Mouse (Mus musculus) liver, embryonic 11.5 days (tissue): Measurements from ENCODE around the gene Tex28. TPM values are rescaled to one million over a fixed set of nuclear protein-coding genes. Genes with fewer than 3 reads are reported as not detected.

ENCODE experiments used
- ATAC-seq: fragments of 200-750 bp; cut with Nextera tagmentation; replicated peaks from 2 replicates; pipeline ENCODE4 v1.8.0; 2017; ENCODE audit warnings: moderate number of reproducible peaks, mild to moderate bottlenecking, moderate TSS enrichment, moderate library complexity; ENCODE audit not compliant: low FRiP score
- DNase-seq: peaks from one replicate; pipeline ENCODE4 v3.0.0-alpha.2; 2017; ENCODE audit warnings: low spot score
- H3K27ac ChIP-seq: fragments of 300-500 bp; sonication (generic); 2 replicates; pipeline ENCODE4 v1.5.1; 2014; ENCODE audit warnings: mild to moderate bottlenecking, low read depth, low read length, control low read depth
- H3K27me3 ChIP-seq: fragments of 300-500 bp; sonication (generic); replicated peaks from 2 replicates; pipeline ENCODE4 v1.6.1; 2014; ENCODE audit warnings: low read length, mixed read lengths; ENCODE audit not compliant: control insufficient read depth, insufficient read depth
- H3K36me3 ChIP-seq: fragments of 300-500 bp; sonication (generic); 2 replicates; pipeline ENCODE4 v1.6.1; 2014; ENCODE audit warnings: mild to moderate bottlenecking, low read length, moderate library complexity, mixed read lengths; ENCODE audit not compliant: control insufficient read depth, insufficient read depth
- H3K4me1 ChIP-seq: fragments of 300-500 bp; sonication (generic); replicated peaks from 2 replicates; pipeline ENCODE4 v1.6.1; 2014; ENCODE audit warnings: low read length, mixed read lengths; ENCODE audit not compliant: control insufficient read depth, insufficient read depth
- H3K4me2 ChIP-seq: fragments of 300-500 bp; sonication (generic); 2 replicates; pipeline ENCODE4 v1.6.1; 2014; ENCODE audit warnings: mild to moderate bottlenecking, control low read depth, moderate library complexity
- H3K4me3 ChIP-seq: fragments of 300-500 bp; sonication (generic); 2 replicates; pipeline ENCODE4 v1.5.1; 2014; ENCODE audit warnings: low read depth, low read length, control low read depth
- H3K9ac ChIP-seq: fragments of 300-500 bp; sonication (generic); 2 replicates; pipeline ENCODE4 v1.6.1; 2014; ENCODE audit warnings: low read depth, low read length, control low read depth
- H3K9me3 ChIP-seq: fragments of 300-500 bp; sonication (generic); 2 replicates; pipeline ENCODE4 v1.6.1; 2016; ENCODE audit warnings: low read length, inconsistent platforms, mixed read lengths; ENCODE audit not compliant: control insufficient read depth
- WGBS: fragments of 180-500 bp; shearing (Covaris S2); extraction: QIAGEN DNeasy Blood & Tissue Kit; methylation state at CpG from one replicate; pipeline ENCODE4 v1.1.7; 2014; 5-methylcytosine and 5-hydroxymethylcytosine counted together
- polyA plus RNA-seq: library from polyadenylated mRNA; unstranded; fragments of >200 nt; fragmentation: Nextera tagmentation; extraction: Ambion mirVana; gene quantifications from 2 replicates; pipeline ENCODE4 v1.2.1, GENCODE M21; 2014

Tex28 gene
- polyA plus RNA-seq, 1 experiment from 2014 or later, result not detected

DNA sequence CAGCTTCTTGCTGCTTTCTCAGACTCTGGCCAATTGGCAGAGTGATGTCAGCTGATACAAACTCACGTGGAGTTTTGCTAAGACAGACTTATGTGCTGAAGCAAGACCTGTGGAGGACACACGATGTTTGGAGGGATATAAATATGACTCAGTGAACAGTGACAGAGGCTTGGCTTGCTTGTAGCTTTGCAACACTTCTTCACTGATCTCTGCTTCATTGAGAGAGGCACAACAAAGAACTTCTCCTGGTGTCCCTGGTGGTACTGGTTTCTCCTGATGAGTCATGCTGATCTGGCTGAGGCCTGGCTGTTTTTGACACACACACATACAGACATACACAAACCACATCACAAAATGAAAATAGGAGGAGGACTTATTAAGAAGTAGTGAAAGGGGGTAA lies 61.7 kb downstream of the Tex28 start:
- Histone ChIP-seq H3K9ac (no peak overlapping the region), H3K4me1 (no peaks in the 10 kb centered on the region), H3K9me3 (no peaks in the 10 kb centered on the region), H3K27me3 (peaks cover 2% of the 10 kb centered on the region; the same call in 1 of the 2 replicates), H3K27ac (no peak overlapping the region), H3K4me3 (no peak overlapping the region), H3K36me3 (no peaks in the 10 kb centered on the region), H3K4me2 (no peak overlapping the region)
- DNase-seq (no peak), ATAC-seq (no peak)
- WGBS, result 40% methylated on average over 2 of the region's 2 CpGs

DNA sequence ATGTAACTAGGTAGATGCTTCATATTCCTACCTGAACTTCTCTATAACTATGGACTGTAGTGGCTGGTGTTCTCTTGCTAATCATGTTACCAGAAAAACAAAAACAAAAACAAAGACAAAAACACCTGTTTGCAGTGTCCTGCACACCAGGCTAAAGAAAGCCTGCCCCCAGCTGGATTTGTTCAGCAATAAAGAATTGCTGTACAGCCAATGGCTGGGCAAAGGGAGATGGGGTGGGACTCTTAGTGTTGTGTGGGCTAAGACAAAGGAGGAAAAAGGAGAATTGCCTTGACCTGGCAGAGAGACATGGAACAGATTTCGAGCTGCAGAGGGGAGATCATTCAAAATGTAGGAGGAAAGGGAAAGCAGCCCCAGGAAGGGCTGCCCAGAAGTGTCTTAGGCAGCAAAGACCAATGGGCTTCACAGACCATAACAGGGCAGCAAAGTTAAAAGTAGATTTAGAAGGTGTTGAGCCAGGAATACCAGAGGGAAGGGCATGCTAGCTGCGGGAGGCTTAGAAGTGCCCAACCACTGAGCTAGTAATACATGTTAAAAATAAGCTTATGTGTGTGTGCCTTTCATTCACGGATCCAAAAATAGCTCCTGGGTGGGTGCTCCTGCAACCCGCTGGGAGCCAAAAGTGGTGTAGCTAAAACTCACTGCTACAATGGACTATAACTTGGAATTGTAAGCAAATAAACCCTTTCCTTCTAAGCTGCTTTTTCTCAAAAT lies 64.0 kb downstream of the Tex28 start:
- H3K4me3 ChIP-seq, result no peak overlapping the region
- DNase-seq (no peak), ATAC-seq (no peak)
- H3K4me1 ChIP-seq, result no peaks in the 10 kb centered on the region
- no peak overlapping the region for H3K9ac ChIP-seq
- H3K36me3 ChIP-seq, result no peaks in the 10 kb centered on the region
- 63% methylated on average over 4 of the region's 4 CpGs for WGBS
- no peaks in the 10 kb centered on the region for H3K9me3 ChIP-seq
- H3K4me2 ChIP-seq, result no peak overlapping the region
- no peaks in the 10 kb centered on the region; the same call in 1 of the 2 replicates for H3K27me3 ChIP-seq
- no peak overlapping the region for H3K27ac ChIP-seq

Other genes with a start within 250 kb of the Tex28 start
- gene Arhgap4, start 246.0 kb downstream of the Tex28 start, polyA plus RNA-seq, result 10.2 and 12.9 TPM in 2 replicates
- gene Naa10, start 245.9 kb downstream of the Tex28 start, polyA plus RNA-seq, result 210 TPM in 2 replicates
- gene Renbp, start 237.0 kb downstream of the Tex28 start, polyA plus RNA-seq, result 30.3 and 32.5 TPM in 2 replicates
- 68.6 and 72.8 TPM in 2 replicates for gene Hcfc1, start 201.5 kb downstream of the Tex28 start, polyA plus RNA-seq
- gene Irak1, start 143.9 kb downstream of the Tex28 start, polyA plus RNA-seq, result 51.8 and 61.0 TPM in 2 replicates
- gene Opn1mw, start 40.4 kb downstream of the Tex28 start, polyA plus RNA-seq, result not detected in 2 replicates
- 10.5 and 11.8 TPM in 2 replicates for gene Mecp2, start 32.5 kb downstream of the Tex28 start, polyA plus RNA-seq
- not detected in 2 replicates for gene Tktl1, start 9.4 kb upstream of the Tex28 start, polyA plus RNA-seq
- 172 and 175 TPM in 2 replicates for gene Flna, start 82.0 kb upstream of the Tex28 start, polyA plus RNA-seq
- 20.7 and 23.2 TPM in 2 replicates for gene Emd, start 86.8 kb upstream of the Tex28 start, polyA plus RNA-seq
- 887 and 939 TPM in 2 replicates for gene Rpl10, start 103.0 kb upstream of the Tex28 start, polyA plus RNA-seq
- gene Taz, start 114.1 kb upstream of the Tex28 start, polyA plus RNA-seq, result 48.5 and 49.8 TPM in 2 replicates
- gene Dnase1l1, start 114.5 kb upstream of the Tex28 start, polyA plus RNA-seq, result 12.1 and 15.3 TPM in 2 replicates
- 90.5 and 103 TPM in 2 replicates for gene Atp6ap1, start 129.3 kb upstream of the Tex28 start, polyA plus RNA-seq
- gene Gdi1, start 137.2 kb upstream of the Tex28 start, polyA plus RNA-seq, result 112 and 122 TPM in 2 replicates
- 55.0 and 55.1 TPM in 2 replicates for gene Fam50a, start 145.2 kb upstream of the Tex28 start, polyA plus RNA-seq
- gene Plxna3, start 161.2 kb upstream of the Tex28 start, polyA plus RNA-seq, result 3.6 and 5.8 TPM in 2 replicates
- gene Lage3, start 185.8 kb upstream of the Tex28 start, polyA plus RNA-seq, result 94.4 and 102 TPM in 2 replicates
- gene Ubl4a, start 205.4 kb upstream of the Tex28 start, polyA plus RNA-seq, result 72.0 and 75.4 TPM in 2 replicates
- 11.9 and 13.0 TPM in 2 replicates for gene Slc10a3, start 205.5 kb upstream of the Tex28 start, polyA plus RNA-seq
- gene Fam3a, start 225.4 kb upstream of the Tex28 start, polyA plus RNA-seq, result 16.8 and 18.5 TPM in 2 replicates
- gene Ikbkg, start 225.5 kb upstream of the Tex28 start, polyA plus RNA-seq, result 19.2 and 23.0 TPM in 2 replicates